Mouse (Mus musculus): ENCODE data around the gene Slc39a5. TPM values are rescaled to one million over a fixed set of nuclear protein-coding genes. Genes with fewer than 3 reads are reported as not detected.
A peak's percentile ranks its signal among the peaks of the same experiment; 100 is the strongest.

The Slc39a5 gene
- total and polyA plus RNA-seq, 3 experiments, result not detected

DNA sequence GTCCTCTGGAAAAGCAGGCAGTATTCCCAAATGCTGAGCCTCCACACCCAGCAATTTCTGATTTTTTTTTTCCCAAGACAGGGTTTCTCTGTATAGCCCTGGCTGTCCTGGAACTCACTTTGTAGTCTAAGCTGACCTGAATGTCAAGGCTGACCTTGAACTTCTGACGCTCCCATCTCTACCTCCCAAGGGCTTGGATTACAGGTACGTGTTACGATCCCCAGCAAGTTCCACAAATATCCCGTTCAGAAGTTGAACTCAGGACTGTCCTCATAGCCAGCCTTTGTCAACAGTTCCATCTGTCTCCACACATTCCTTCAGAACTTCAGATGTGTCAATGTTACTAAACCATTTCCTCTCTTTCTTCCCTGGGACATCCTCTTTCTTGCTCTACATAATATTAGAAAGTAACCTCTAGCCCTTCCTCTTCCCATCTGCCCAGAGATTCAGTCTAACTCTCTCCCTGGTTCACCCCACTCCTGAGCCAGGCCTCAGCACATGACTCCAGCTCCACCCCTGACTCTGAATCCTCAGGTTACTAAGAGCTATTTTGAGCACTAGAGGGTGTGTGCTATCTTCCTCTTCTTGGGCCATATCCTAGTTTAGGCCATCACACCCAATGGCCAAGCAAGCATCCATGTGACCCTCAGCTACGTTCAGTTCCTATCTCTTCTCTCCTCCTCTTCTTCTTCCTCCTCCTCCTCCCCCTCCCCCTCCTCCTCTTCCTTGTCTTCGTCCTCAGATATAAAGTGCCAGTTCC lies 27.9 kb downstream of the Slc39a5 start:
- Histone ChIP-seq H3K4me3 (no peak overlapping the region), H3K4me1 (ENCODE audit: control insufficient read depth, insufficient read depth, low read length) (peaks cover 11% of the 10 kb centered on the region), H3K27me3 (ENCODE audit: control insufficient read depth, insufficient read depth, low read length) (no peaks in the 10 kb centered on the region), H3K79me2 (replicated peaks; ENCODE audit: control insufficient read depth, insufficient read depth, low read length) (no peaks in the 10 kb centered on the region), H3K9ac (ENCODE audit: low read depth, low read length) (no peak overlapping the region), H3K36me3 (ENCODE audit: control insufficient read depth, insufficient read depth, low read length) (no peaks in the 10 kb centered on the region), H3K27ac (peak overlapping the region; percentile 89)
- 36% methylated on average over 6 of the region's 6 CpGs for WGBS
- TF ChIP-seq POLR2A (IDR thresholded peaks at IDR 0.05; ENCODE audit: insufficient read depth, low read depth, low read length) (peak; percentile 56), CTCF (IDR thresholded peaks at IDR 0.05) (no peak), EP300 (IDR thresholded peaks at IDR 0.05; ENCODE audit: insufficient read depth, low read depth, low read length) (peak; percentile 78)
- intact Hi-C loops (cut with DNase I), result no loop called here
- DNase-seq, result peak in 1 of 2 experiments; percentile 75

DNA sequence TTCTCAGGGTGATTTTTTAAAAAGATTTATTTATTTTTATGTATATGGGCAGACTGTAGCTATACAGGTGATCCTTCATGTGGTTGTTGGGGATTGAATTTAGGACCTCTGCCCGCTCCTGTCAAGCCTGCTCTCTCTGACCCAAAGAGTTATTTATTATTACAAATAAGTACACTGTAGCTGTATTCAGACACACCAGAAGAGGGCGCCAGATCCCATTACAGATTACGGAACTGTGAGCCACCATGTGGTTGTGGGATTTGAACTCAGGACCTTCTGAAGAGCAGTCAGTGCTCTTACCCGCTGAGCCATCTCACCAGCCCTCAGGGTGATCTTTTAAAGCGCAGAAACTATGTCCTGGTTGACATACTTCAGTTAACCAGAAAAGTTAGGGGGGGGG lies 28.9 kb downstream of the Slc39a5 start:
- peaks cover 5% of the 10 kb centered on the region for H3K36me3 ChIP-seq (ENCODE audit: control insufficient read depth, insufficient read depth, low read length)
- intact Hi-C loops (cut with DNase I), result no loop called here
- no peaks in the 10 kb centered on the region for H3K79me2 ChIP-seq (replicated peaks; ENCODE audit: control insufficient read depth, insufficient read depth, low read length)
- no peaks in the 10 kb centered on the region for H3K27me3 ChIP-seq (ENCODE audit: control insufficient read depth, insufficient read depth, low read length)
- 81% methylated on average over 5 of the region's 5 CpGs for WGBS
- no peak overlapping the region for H3K4me3 ChIP-seq
- DNase-seq, result no peak
- peak overlapping the region; percentile 89 for H3K27ac ChIP-seq
- H3K9ac ChIP-seq (ENCODE audit: low read depth, low read length), result no peak overlapping the region
- TF ChIP-seq POLR2A (IDR thresholded peaks at IDR 0.05; ENCODE audit: insufficient read depth, low read depth, low read length) (no peak), EP300 (IDR thresholded peaks at IDR 0.05; ENCODE audit: insufficient read depth, low read depth, low read length) (no peak), CTCF (IDR thresholded peaks at IDR 0.05) (peak; percentile 40)
- peaks cover 10% of the 10 kb centered on the region for H3K4me1 ChIP-seq (ENCODE audit: control insufficient read depth, insufficient read depth, low read length)

DNA sequence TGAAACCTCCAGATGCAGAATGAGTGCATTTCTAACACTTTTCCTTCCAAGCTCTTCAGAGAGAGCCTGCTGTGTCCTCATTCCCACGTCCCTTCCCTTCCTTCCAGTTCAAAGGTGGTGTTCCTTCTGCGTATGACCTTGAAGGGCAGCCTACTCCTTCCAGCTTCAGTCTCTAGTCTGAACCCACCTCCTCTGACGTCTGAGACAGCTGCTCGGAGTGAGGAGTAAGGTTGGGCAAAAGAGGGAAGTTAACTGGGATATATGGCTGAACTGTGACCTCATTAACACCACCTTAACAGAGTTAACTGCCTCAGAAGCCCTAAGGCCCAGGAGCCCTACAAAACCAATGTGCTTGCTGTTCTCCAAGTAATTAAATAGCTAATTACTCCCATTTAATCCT lies 30.4 kb downstream of the Slc39a5 start:
- H3K79me2 ChIP-seq (replicated peaks; ENCODE audit: control insufficient read depth, insufficient read depth, low read length), result no peaks in the 10 kb centered on the region
- intact Hi-C loops (cut with DNase I), result no loop called here
- H3K36me3 ChIP-seq (ENCODE audit: control insufficient read depth, insufficient read depth, low read length), result peaks cover 8% of the 10 kb centered on the region
- H3K27ac ChIP-seq, result no peak overlapping the region
- WGBS, result 63% methylated on average over 4 of the region's 4 CpGs
- H3K4me3 ChIP-seq, result no peak overlapping the region
- no peak for TF ChIP-seq EP300 (IDR thresholded peaks at IDR 0.05; ENCODE audit: insufficient read depth, low read depth, low read length)
- no peak for TF ChIP-seq CTCF (IDR thresholded peaks at IDR 0.05)
- no peak for TF ChIP-seq POLR2A (IDR thresholded peaks at IDR 0.05; ENCODE audit: insufficient read depth, low read depth, low read length)
- H3K27me3 ChIP-seq (ENCODE audit: control insufficient read depth, insufficient read depth, low read length), result no peaks in the 10 kb centered on the region
- no peak overlapping the region for H3K9ac ChIP-seq (ENCODE audit: low read depth, low read length)
- no peak for DNase-seq
- peaks cover 8% of the 10 kb centered on the region for H3K4me1 ChIP-seq (ENCODE audit: control insufficient read depth, insufficient read depth, low read length)

DNA sequence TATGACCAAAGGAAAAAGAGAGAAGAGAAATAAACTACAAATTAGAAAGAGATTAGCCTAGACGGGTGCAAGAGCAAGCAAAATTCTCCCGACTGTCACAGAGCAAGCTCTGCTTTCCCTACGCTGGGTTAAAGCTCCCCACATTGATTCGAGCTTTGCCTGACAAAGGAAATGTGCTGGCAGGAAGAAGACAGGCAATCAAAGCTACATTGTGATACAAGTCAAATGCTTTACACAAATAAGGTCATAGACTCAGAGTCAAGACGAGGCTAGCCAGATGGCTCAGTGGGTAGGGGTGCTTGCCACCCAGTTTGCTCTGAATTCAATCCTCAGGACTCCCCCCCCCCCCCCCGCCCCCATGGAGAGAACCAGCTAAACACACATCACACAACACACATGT lies 31.0 kb downstream of the Slc39a5 start:
- H3K4me1 ChIP-seq (ENCODE audit: control insufficient read depth, insufficient read depth, low read length), result peaks cover 8% of the 10 kb centered on the region
- TF ChIP-seq EP300 (IDR thresholded peaks at IDR 0.05; ENCODE audit: insufficient read depth, low read depth, low read length) (no peak), CTCF (IDR thresholded peaks at IDR 0.05) (no peak), POLR2A (IDR thresholded peaks at IDR 0.05; ENCODE audit: insufficient read depth, low read depth, low read length) (no peak)
- no peak for DNase-seq
- peaks cover 8% of the 10 kb centered on the region for H3K36me3 ChIP-seq (ENCODE audit: control insufficient read depth, insufficient read depth, low read length)
- no peak overlapping the region for H3K9ac ChIP-seq (ENCODE audit: low read depth, low read length)
- no peaks in the 10 kb centered on the region for H3K79me2 ChIP-seq (replicated peaks; ENCODE audit: control insufficient read depth, insufficient read depth, low read length)
- no peak overlapping the region for H3K4me3 ChIP-seq
- WGBS, result 38% methylated on average over 6 of the region's 6 CpGs
- intact Hi-C loops (cut with DNase I), result no loop called here
- peak overlapping the region; percentile 98 for H3K27ac ChIP-seq
- H3K27me3 ChIP-seq (ENCODE audit: control insufficient read depth, insufficient read depth, low read length), result no peaks in the 10 kb centered on the region

DNA sequence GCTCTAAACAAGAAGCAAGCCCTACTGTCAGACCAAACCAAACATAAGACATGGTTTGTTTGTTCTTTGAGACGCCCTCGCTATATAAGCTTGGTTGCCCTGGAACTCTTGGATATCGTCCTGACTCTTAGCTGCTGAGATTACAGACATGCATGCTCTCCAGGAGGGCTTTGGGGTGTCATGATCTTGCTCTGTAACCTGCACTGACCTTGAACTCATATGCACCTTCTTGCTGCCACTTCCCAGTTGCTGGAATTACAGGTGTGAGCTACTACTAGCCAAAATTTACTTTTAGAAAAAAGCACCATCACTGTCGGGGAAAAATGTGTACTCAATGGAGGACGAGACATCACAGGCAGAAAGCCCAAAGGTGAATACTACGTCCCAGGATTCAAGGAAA lies 31.4 kb downstream of the Slc39a5 start:
- Histone ChIP-seq H3K27me3 (ENCODE audit: control insufficient read depth, insufficient read depth, low read length) (no peaks in the 10 kb centered on the region), H3K9ac (ENCODE audit: low read depth, low read length) (peak overlapping the region; percentile 80), H3K36me3 (ENCODE audit: control insufficient read depth, insufficient read depth, low read length) (peaks cover 8% of the 10 kb centered on the region), H3K79me2 (replicated peaks; ENCODE audit: control insufficient read depth, insufficient read depth, low read length) (no peaks in the 10 kb centered on the region), H3K27ac (peak overlapping the region; percentile 98), H3K4me3 (peak overlapping the region; percentile 74), H3K4me1 (ENCODE audit: control insufficient read depth, insufficient read depth, low read length) (peaks cover 9% of the 10 kb centered on the region)
- WGBS, result 69% methylated on average over 6 of the region's 6 CpGs
- intact Hi-C loops (cut with DNase I), result no loop called here
- no peak for DNase-seq
- TF ChIP-seq EP300 (IDR thresholded peaks at IDR 0.05; ENCODE audit: insufficient read depth, low read depth, low read length), result no peak
- TF ChIP-seq CTCF (IDR thresholded peaks at IDR 0.05), result no peak
- no peak for TF ChIP-seq POLR2A (IDR thresholded peaks at IDR 0.05; ENCODE audit: insufficient read depth, low read depth, low read length)

DNA sequence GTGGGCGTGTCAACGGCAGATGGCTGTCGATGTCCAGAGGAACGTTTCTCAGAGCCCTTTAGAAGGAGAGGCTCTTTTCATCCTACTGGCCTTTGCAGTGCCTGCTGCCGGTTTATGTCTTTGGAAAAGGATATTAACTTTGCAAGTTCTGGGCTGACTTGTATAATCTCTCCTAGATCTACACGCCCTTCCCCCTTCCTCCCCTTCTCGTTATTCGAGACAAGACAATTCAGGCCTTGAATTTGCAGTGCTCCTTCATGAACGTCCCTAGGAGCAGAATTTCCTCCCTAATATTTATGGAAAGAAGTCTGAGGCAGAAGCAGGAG lies 31.8 kb downstream of the Slc39a5 start:
- Histone ChIP-seq H3K4me1 (ENCODE audit: control insufficient read depth, insufficient read depth, low read length) (peaks cover 9% of the 10 kb centered on the region), H3K4me3 (peak overlapping the region; percentile 74), H3K27ac (peak overlapping the region; percentile 98), H3K36me3 (ENCODE audit: control insufficient read depth, insufficient read depth, low read length) (peaks cover 10% of the 10 kb centered on the region), H3K79me2 (replicated peaks; ENCODE audit: control insufficient read depth, insufficient read depth, low read length) (no peaks in the 10 kb centered on the region), H3K9ac (ENCODE audit: low read depth, low read length) (peak overlapping the region; percentile 80), H3K27me3 (ENCODE audit: control insufficient read depth, insufficient read depth, low read length) (no peaks in the 10 kb centered on the region)
- no peak for DNase-seq
- intact Hi-C loops (cut with DNase I), result no loop called here
- 4% methylated on average over 9 of the region's 9 CpGs for WGBS
- TF ChIP-seq CTCF (IDR thresholded peaks at IDR 0.05) (no peak), EP300 (IDR thresholded peaks at IDR 0.05; ENCODE audit: insufficient read depth, low read depth, low read length) (no peak), POLR2A (IDR thresholded peaks at IDR 0.05; ENCODE audit: insufficient read depth, low read depth, low read length) (no peak; the same call in 1 of the 2 replicates)

Measured in heart, adult 2 months (tissue).